Mouse (Mus musculus) olfactory bulb, adult 2 months (tissue): ENCODE results near the gene Fcgr2b. TPM values are rescaled to one million over a fixed set of nuclear protein-coding genes. Genes with fewer than 3 reads are reported as not detected.
"Not testable (repeated sequence)": the region's sequence is repeated elsewhere in the genome, so short reads cannot be mapped to it uniquely, and the experiment has no call there.

Experiments used
- H3K27ac ChIP-seq: fragments of 200-500 bp; 2 replicates; pipeline ENCODE4 v1.5.1; 2012; ENCODE audit warnings: low read depth, low read length; ENCODE audit not compliant: insufficient read depth
- H3K4me1 ChIP-seq: fragments of 200-500 bp; 2 replicates; pipeline ENCODE4 v1.6.1; 2012; ENCODE audit warnings: low read length; ENCODE audit not compliant: control insufficient read depth, insufficient read depth
- H3K4me3 ChIP-seq: fragments of 200-500 bp; 2 replicates; pipeline ENCODE4 v1.5.1; 2012; ENCODE audit warnings: mild to moderate bottlenecking, low read depth, low read length, moderate library complexity; ENCODE audit not compliant: insufficient read depth
- CTCF ChIP-seq: fragments of 200-500 bp; IDR thresholded peaks from 2 replicates; pipeline ENCODE4 v1.5.1; 2012; ENCODE audit warnings: low read depth, mild to moderate bottlenecking, low read length, moderate library complexity; ENCODE audit not compliant: insufficient read depth
- POLR2A ChIP-seq: fragments of 200-500 bp; IDR thresholded peaks from 2 replicates; pipeline ENCODE4 v1.6.1; 2012; ENCODE audit warnings: mild to moderate bottlenecking, low read depth, low read length, moderate library complexity; ENCODE audit not compliant: insufficient read depth
- WGBS: fragments of 180-500 bp; shearing (Covaris S2); methylation state at CpG from one replicate; pipeline ENCODE4 v1.1.7; 2018; 5-methylcytosine and 5-hydroxymethylcytosine counted together
- polyA plus RNA-seq: library from polyadenylated mRNA; stranded (reverse); fragments of >200 nt; gene quantifications from 2 replicates; pipeline ENCODE4 v1.2.4, GENCODE M21; 2012; ENCODE audit warnings: low replicate concordance; ENCODE audit not compliant: missing spikeins, insufficient read depth, insufficient read length

Gene Fcgr2b
- polyA plus RNA-seq, 1 experiment, result not detected

GRCm38 (mm10) chr1:170983066-170983465, 6.7 kb upstream of the Fcgr2b start:
- no peaks in the 10 kb centered on the region for H3K4me1 ChIP-seq
- 79% methylated on average over 4 of the region's 4 CpGs for WGBS
- no peak for TF ChIP-seq POLR2A
- no peak for TF ChIP-seq CTCF

GRCm38 (mm10) chr1:170982301-170982700, 6.0 kb upstream of the Fcgr2b start:
- Histone ChIP-seq H3K4me1 (no peaks in the 10 kb centered on the region), H3K4me3 (no peak overlapping the region), H3K27ac (no peak overlapping the region)
- TF ChIP-seq CTCF, result no peak
- no peak for TF ChIP-seq POLR2A
- WGBS, result 82% methylated on average over 2 of the region's 2 CpGs

More at GRCm38 (mm10) chr1:170983066-170983465, 6.7 kb upstream of the Fcgr2b start:
- no peak overlapping the region for H3K4me3 ChIP-seq
- no peak overlapping the region for H3K27ac ChIP-seq

GRCm38 (mm10) chr1:170981679-170982078, 5.3 kb upstream of the Fcgr2b start:
- not testable (repeated sequence) for H3K27ac ChIP-seq, H3K4me3 ChIP-seq, H3K4me1 ChIP-seq
- 77% methylated on average over 1 of the region's 1 CpGs for WGBS

GRCm38 (mm10) chr1:170978601-170979000, 2.3 kb upstream of the Fcgr2b start:
- no peak overlapping the region for H3K27ac ChIP-seq
- no peaks in the 10 kb centered on the region for H3K4me1 ChIP-seq
- WGBS, result 79% methylated on average over 4 of the region's 4 CpGs
- H3K4me3 ChIP-seq, result no peak overlapping the region
- no peak for TF ChIP-seq POLR2A
- no peak for TF ChIP-seq CTCF

GRCm38 (mm10) chr1:170975751-170976161, 591 bp downstream of the Fcgr2b start:
- TF ChIP-seq POLR2A (no peak), CTCF (no peak)
- WGBS, result 69% methylated on average over 7 of the region's 7 CpGs
- H3K27ac ChIP-seq, result no peak overlapping the region
- no peak overlapping the region for H3K4me3 ChIP-seq
- H3K4me1 ChIP-seq, result no peaks in the 10 kb centered on the region

- 80% methylated on average over 2 of the region's 2 CpGs for WGBS
- H3K27ac ChIP-seq, H3K4me3 ChIP-seq, H3K4me1 ChIP-seq: not testable (repeated sequence)
Measured at GRCm38 (mm10) chr1:170975350-170975749, 997 bp downstream of the Fcgr2b start.

- WGBS, result 96% methylated on average over 2 of the region's 2 CpGs
- Histone ChIP-seq H3K4me1 (no peaks in the 10 kb centered on the region), H3K27ac (no peak overlapping the region), H3K4me3 (no peak overlapping the region)
- no peak for TF ChIP-seq POLR2A
- no peak for TF ChIP-seq CTCF
Measured at GRCm38 (mm10) chr1:170974736-170975135, 1.6 kb downstream of the Fcgr2b start.

- H3K4me1 ChIP-seq, result no peaks in the 10 kb centered on the region
- 81% methylated on average over 8 of the region's 8 CpGs for WGBS
- TF ChIP-seq CTCF, result no peak
- no peak for TF ChIP-seq POLR2A
- no peak overlapping the region for H3K27ac ChIP-seq
- H3K4me3 ChIP-seq, result no peak overlapping the region
Measured at GRCm38 (mm10) chr1:170974171-170974570, 2.2 kb downstream of the Fcgr2b start.

- H3K4me1 ChIP-seq, result no peaks in the 10 kb centered on the region
- no peak for TF ChIP-seq POLR2A
- TF ChIP-seq CTCF, result no peak
- no peak overlapping the region for H3K27ac ChIP-seq
- H3K4me3 ChIP-seq, result no peak overlapping the region
- 85% methylated on average over 4 of the region's 4 CpGs for WGBS
Measured at GRCm38 (mm10) chr1:170972936-170973335, 3.4 kb downstream of the Fcgr2b start.

- H3K4me3 ChIP-seq, result no peak overlapping the region
- H3K27ac ChIP-seq, result no peak overlapping the region
- no peaks in the 10 kb centered on the region for H3K4me1 ChIP-seq
- TF ChIP-seq POLR2A (no peak), CTCF (no peak)
- 89% methylated on average over 6 of the region's 6 CpGs for WGBS
Measured at GRCm38 (mm10) chr1:170972494-170972893, 3.9 kb downstream of the Fcgr2b start.
